Mouse (Mus musculus) G1E-ER4 (cell line): ENCODE measurements at regions not wholly inside any gene's neighbourhood (a gene's known extent, or its start where the extent isn't known, plus 50 kb on each side); places are given as distances from the start of the nearest gene placed in this dataset.

Source experiments
- GATA1 ChIP-seq: IDR thresholded peaks from one replicate; pipeline ENCODE4 v1.8.0; 2012; ENCODE audit warnings: low read length, inconsistent platforms

- TF ChIP-seq GATA1, result no peak
These were observed 144.9 kb upstream of the Lyplal1 start for GRCm38 (mm10) chr1:186262040-186262439.

GRCm38 (mm10) chr1:186261326-186261833, 144.3 kb upstream of the Lyplal1 start:
- TF ChIP-seq GATA1, result no peak

- no peak for TF ChIP-seq GATA1
These were observed 140.5 kb upstream of the Lyplal1 start for GRCm38 (mm10) chr1:186257611-186258010.

GRCm38 (mm10) chr1:186255476-186256080, 138.5 kb upstream of the Lyplal1 start:
- TF ChIP-seq GATA1, result no peak

- TF ChIP-seq GATA1, result no peak
These were observed 137.4 kb upstream of the Lyplal1 start for GRCm38 (mm10) chr1:186254500-186254899.

- TF ChIP-seq GATA1, result no peak
These were observed 135.4 kb upstream of the Lyplal1 start for GRCm38 (mm10) chr1:186252551-186252950.

GRCm38 (mm10) chr1:186250316-186250715, 133.2 kb upstream of the Lyplal1 start:
- no peak for TF ChIP-seq GATA1

GRCm38 (mm10) chr1:186249214-186249613, 132.1 kb upstream of the Lyplal1 start:
- TF ChIP-seq GATA1, result no peak

- no peak for TF ChIP-seq GATA1
These were observed 128.8 kb upstream of the Lyplal1 start for GRCm38 (mm10) chr1:186245723-186246440.

- no peak for TF ChIP-seq GATA1
These were observed 124.0 kb upstream of the Lyplal1 start for GRCm38 (mm10) chr1:186241112-186241511.

GRCm38 (mm10) chr1:186237556-186237955, 120.4 kb upstream of the Lyplal1 start:
- no peak for TF ChIP-seq GATA1

- TF ChIP-seq GATA1, result no peak
These were observed 119.3 kb upstream of the Lyplal1 start for GRCm38 (mm10) chr1:186236267-186237020.

- no peak for TF ChIP-seq GATA1
These were observed 117.4 kb upstream of the Lyplal1 start for GRCm38 (mm10) chr1:186234536-186234935.

GRCm38 (mm10) chr1:186230476-186230875, 113.4 kb upstream of the Lyplal1 start:
- no peak for TF ChIP-seq GATA1

GRCm38 (mm10) chr1:186229856-186230255, 112.7 kb upstream of the Lyplal1 start:
- no peak for TF ChIP-seq GATA1

- TF ChIP-seq GATA1, result no peak
These were observed 111.3 kb upstream of the Lyplal1 start for GRCm38 (mm10) chr1:186228396-186228795.
